Mouse (Mus musculus): ENCODE measurements at regions not wholly inside any gene's neighbourhood (a gene's known extent, or its start where the extent isn't known, plus 50 kb on each side); places are given as distances from the start of the nearest gene placed in this dataset.

GRCm38 (mm10) chr15:62885331-62885730 lies 959.6 kb downstream of the Gsdmc2 start:
- TF ChIP-seq MYOG (IDR thresholded peaks at IDR 0.05; ENCODE audit: control insufficient read depth in 1 of 3, insufficient read depth in 1 of 3, insufficient read length in 2 of 3, low read depth in 2 of 3): no peak
- TF ChIP-seq MYOD1 (IDR thresholded peaks at IDR 0.05; ENCODE audit: control insufficient read depth in 1 of 3, insufficient read length in 2 of 3, low read depth in 2 of 3): no peak
- TF ChIP-seq CEBPB (IDR thresholded peaks at IDR 0.05; ENCODE audit: insufficient read depth, poor library complexity, severe bottlenecking): no peak
- TF ChIP-seq POLR2A (IDR thresholded peaks at IDR 0.05; ENCODE audit: insufficient read length, low read depth): no peak
- TF ChIP-seq E2F4 (IDR thresholded peaks at IDR 0.05; ENCODE audit: insufficient read depth): no peak
- TF ChIP-seq USF1 (IDR thresholded peaks at IDR 0.05; ENCODE audit: low read depth): no peak
- no peak for TF ChIP-seq MAX (IDR thresholded peaks at IDR 0.05; ENCODE audit: low read depth)
- TF ChIP-seq TCF12 (IDR thresholded peaks at IDR 0.05; ENCODE audit: insufficient read depth, poor library complexity, severe bottlenecking): no peak
